Mouse (Mus musculus) midbrain, embryonic 11.5 days (tissue): ENCODE results near the gene Olfr1385. TPM values are rescaled to one million over a fixed set of nuclear protein-coding genes. Genes with fewer than 3 reads are reported as not detected.
"Not testable (repeated sequence)": the region's sequence is repeated elsewhere in the genome, so short reads cannot be mapped to it uniquely, and the experiment has no call there.

Experiments
- ATAC-seq: fragments of 200-750 bp; cut with Nextera tagmentation; 2 replicates; pipeline ENCODE4 v1.8.0; 2017; ENCODE audit warnings: moderate TSS enrichment, moderate library complexity; ENCODE audit not compliant: low FRiP score
- DNase-seq: peaks from one replicate; pipeline ENCODE4 v3.0.0; 2015; ENCODE audit warnings: low spot score; ENCODE audit errors: missing footprints
- H3K27ac ChIP-seq: fragments of 300-500 bp; sonication (generic); 2 replicates; pipeline ENCODE4 v1.5.1; 2014; ENCODE audit warnings: low read depth, low read length
- H3K27me3 ChIP-seq: fragments of 300-500 bp; sonication (generic); 2 replicates; pipeline ENCODE4 v1.6.1; 2014; ENCODE audit warnings: mild to moderate bottlenecking, low read length, moderate library complexity, mixed read lengths; ENCODE audit not compliant: control insufficient read depth, insufficient read depth
- H3K36me3 ChIP-seq: fragments of 300-500 bp; sonication (generic); 2 replicates; pipeline ENCODE4 v1.6.1; 2014; ENCODE audit warnings: mild to moderate bottlenecking, low read length, moderate library complexity, mixed read lengths; ENCODE audit not compliant: control insufficient read depth, insufficient read depth
- H3K4me1 ChIP-seq: fragments of 300-500 bp; sonication (generic); 2 replicates; pipeline ENCODE4 v1.6.1; 2014; ENCODE audit warnings: low read length; ENCODE audit not compliant: control insufficient read depth, insufficient read depth
- H3K4me2 ChIP-seq: fragments of 300-500 bp; sonication (generic); 2 replicates; pipeline ENCODE4 v1.6.1; 2014; ENCODE audit warnings: mild to moderate bottlenecking, moderate library complexity
- H3K4me3 ChIP-seq: fragments of 300-500 bp; sonication (generic); 2 replicates; pipeline ENCODE4 v1.5.1; 2014; ENCODE audit warnings: low read depth, low read length
- H3K9ac ChIP-seq: fragments of 300-500 bp; sonication (generic); 2 replicates; pipeline ENCODE4 v1.6.1; 2014; ENCODE audit warnings: low read length
- H3K9me3 ChIP-seq: fragments of 300-500 bp; sonication (generic); 2 replicates; pipeline ENCODE4 v1.6.1; 2016; ENCODE audit warnings: low read length; ENCODE audit not compliant: control insufficient read depth
- whole genome bisulfite sequencing: fragments of 180-500 bp; shearing (Covaris S2); extraction: QIAGEN DNeasy Blood & Tissue Kit; methylation state at CpG from one replicate; pipeline ENCODE4 v1.1.7; 2014; 5-methylcytosine and 5-hydroxymethylcytosine counted together
- polyA plus RNA-seq: library from polyadenylated mRNA; unstranded; fragments of >200 nt; fragmentation: Nextera tagmentation; extraction: Ambion mirVana; gene quantifications from 2 replicates; pipeline ENCODE4 v1.2.1, GENCODE M21; 2014

Gene Olfr1385
- polyA plus RNA-seq, 1 experiment from 2014 or later: not detected

GRCm38 (mm10) chr11:49543149-49543548 is 54.3 kb downstream of the Olfr1385 start, which contains the start of gene Olfr1381:
Gene Olfr1381 (plus strand): TSS chr11:49543449.
- not testable (repeated sequence) for H3K4me3 ChIP-seq, H3K4me2 ChIP-seq, H3K9ac ChIP-seq, H3K27me3 ChIP-seq, H3K36me3 ChIP-seq, H3K4me1 ChIP-seq, H3K9me3 ChIP-seq, ATAC-seq, H3K27ac ChIP-seq, DNase-seq
- 62% methylated on average over 3 of the region's 3 CpGs for WGBS

Other genes starting within 250 kb of the Olfr1385 start
- gene Mgat1, start 244.9 kb upstream of the Olfr1385 start, polyA plus RNA-seq: 30.1 and 30.5 TPM in 2 replicates
- not detected in 2 replicates for gene Olfr1393, start 210.8 kb upstream of the Olfr1385 start, polyA plus RNA-seq
- not detected in 2 replicates for gene Olfr1392, start 203.8 kb upstream of the Olfr1385 start, polyA plus RNA-seq
- not detected in 2 replicates for gene Olfr10, start 184.3 kb upstream of the Olfr1385 start, polyA plus RNA-seq
- gene Olfr1391, start 166.3 kb upstream of the Olfr1385 start, polyA plus RNA-seq: not detected in 2 replicates
- not detected in 2 replicates for gene Olfr1390, start 153.9 kb upstream of the Olfr1385 start, polyA plus RNA-seq
- not detected in 2 replicates for gene Olfr1389, start 66.0 kb upstream of the Olfr1385 start, polyA plus RNA-seq
- 0.07 and 0.08 TPM in 2 replicates for gene Olfr1388, start 52.4 kb upstream of the Olfr1385 start, polyA plus RNA-seq
- gene Olfr1387, start 33.7 kb upstream of the Olfr1385 start, polyA plus RNA-seq: not detected in 2 replicates
- not detected in 2 replicates for gene Olfr1386, start 24.0 kb upstream of the Olfr1385 start, polyA plus RNA-seq
- gene Olfr1384, start 17.7 kb downstream of the Olfr1385 start, polyA plus RNA-seq: not detected in 2 replicates
- not detected in 2 replicates for gene Olfr1383, start 30.6 kb downstream of the Olfr1385 start, polyA plus RNA-seq
- gene Olfr1382, start 39.2 kb downstream of the Olfr1385 start, polyA plus RNA-seq: not detected in 2 replicates
- not detected in 2 replicates for gene Olfr1381, start 54.4 kb downstream of the Olfr1385 start, polyA plus RNA-seq
- gene Olfr1380, start 67.8 kb downstream of the Olfr1385 start, polyA plus RNA-seq: not detected in 2 replicates
- 2.4 and 2.6 TPM in 2 replicates for gene Flt4, start 120.2 kb downstream of the Olfr1385 start, polyA plus RNA-seq
- gene Scgb3a1, start 174.5 kb downstream of the Olfr1385 start, polyA plus RNA-seq: not detected in 2 replicates
- gene Cnot6, start 223.7 kb downstream of the Olfr1385 start, polyA plus RNA-seq: 55.9 and 60.1 TPM in 2 replicates